Mouse (Mus musculus) forebrain, postnatal 0 days (tissue): ENCODE measurements around the gene Sco1. TPM values are rescaled to one million over a fixed set of nuclear protein-coding genes. Genes with fewer than 3 reads are reported as not detected.

Experiments
- ATAC-seq: fragments of 200-750 bp; cut with Nextera tagmentation; 2 replicates; pipeline ENCODE4 v1.8.0; 2017; ENCODE audit warnings: mild to moderate bottlenecking, moderate library complexity
- DNase-seq: peaks from one replicate; pipeline ENCODE4 v3.0.0-alpha.2; 2015
- H3K27ac ChIP-seq: fragments of 300-500 bp; sonication (generic); 2 replicates; pipeline ENCODE4 v1.5.1; 2014; ENCODE audit warnings: low read depth, mild to moderate bottlenecking, antibody characterized with exemption, low read length, moderate library complexity, mixed read lengths
- H3K27me3 ChIP-seq: fragments of 300-500 bp; sonication (generic); 2 replicates; pipeline ENCODE4 v1.6.1; 2014; ENCODE audit warnings: mild to moderate bottlenecking, low read length, mixed read lengths; ENCODE audit not compliant: insufficient read depth
- H3K36me3 ChIP-seq: fragments of 300-500 bp; sonication (generic); 2 replicates; pipeline ENCODE4 v1.6.1; 2014; ENCODE audit warnings: mild to moderate bottlenecking, moderate library complexity; ENCODE audit not compliant: insufficient read depth
- H3K4me1 ChIP-seq: fragments of 300-500 bp; sonication (generic); 2 replicates; pipeline ENCODE4 v1.6.1; 2014; ENCODE audit warnings: antibody characterized with exemption; ENCODE audit not compliant: insufficient read depth
- H3K4me2 ChIP-seq: fragments of 300-500 bp; sonication (generic); 2 replicates; pipeline ENCODE4 v1.6.1; 2014; ENCODE audit warnings: low read depth, mild to moderate bottlenecking, moderate library complexity
- H3K4me3 ChIP-seq: fragments of 300-500 bp; sonication (generic); 2 replicates; pipeline ENCODE4 v1.5.1; 2014; ENCODE audit warnings: low read depth, low read length, mixed read lengths
- H3K9ac ChIP-seq: fragments of 300-500 bp; sonication (generic); 2 replicates; pipeline ENCODE4 v1.6.1; 2014; ENCODE audit warnings: mild to moderate bottlenecking
- H3K9me3 ChIP-seq: fragments of 300-500 bp; sonication (generic); 2 replicates; pipeline ENCODE4 v1.6.1; 2016; ENCODE audit warnings: low read length
- CTCF ChIP-seq: sonication (generic); IDR thresholded peaks from 2 replicates; pipeline ENCODE4 v1.5.1; 2016; ENCODE audit warnings: antibody characterized with exemption, control low read depth, low read depth
- WGBS: fragments of 180-500 bp; shearing (Covaris S2); extraction: QIAGEN DNeasy Blood & Tissue Kit; methylation state at CpG from one replicate; pipeline ENCODE4 v1.1.7; 2014; 5-methylcytosine and 5-hydroxymethylcytosine counted together
- polyA plus RNA-seq: library from polyadenylated mRNA; unstranded; fragments of >200 nt; fragmentation: Nextera tagmentation; extraction: Ambion mirVana; gene quantifications from 2 replicates; pipeline ENCODE4 v1.2.1, GENCODE M21; 2015
- total RNA-seq: library from RNA; depleted of rRNA; stranded (reverse); fragments of >200 nt; gene quantifications from 2 replicates; pipeline ENCODE4 v1.2.3, GENCODE M21; 2014; rRNA removed

Gene Sco1
- 16.0 and 18.3 TPM in 2 replicates for total RNA-seq
- polyA plus RNA-seq = 11.9 and 13.9 TPM in 2 replicates

DNA sequence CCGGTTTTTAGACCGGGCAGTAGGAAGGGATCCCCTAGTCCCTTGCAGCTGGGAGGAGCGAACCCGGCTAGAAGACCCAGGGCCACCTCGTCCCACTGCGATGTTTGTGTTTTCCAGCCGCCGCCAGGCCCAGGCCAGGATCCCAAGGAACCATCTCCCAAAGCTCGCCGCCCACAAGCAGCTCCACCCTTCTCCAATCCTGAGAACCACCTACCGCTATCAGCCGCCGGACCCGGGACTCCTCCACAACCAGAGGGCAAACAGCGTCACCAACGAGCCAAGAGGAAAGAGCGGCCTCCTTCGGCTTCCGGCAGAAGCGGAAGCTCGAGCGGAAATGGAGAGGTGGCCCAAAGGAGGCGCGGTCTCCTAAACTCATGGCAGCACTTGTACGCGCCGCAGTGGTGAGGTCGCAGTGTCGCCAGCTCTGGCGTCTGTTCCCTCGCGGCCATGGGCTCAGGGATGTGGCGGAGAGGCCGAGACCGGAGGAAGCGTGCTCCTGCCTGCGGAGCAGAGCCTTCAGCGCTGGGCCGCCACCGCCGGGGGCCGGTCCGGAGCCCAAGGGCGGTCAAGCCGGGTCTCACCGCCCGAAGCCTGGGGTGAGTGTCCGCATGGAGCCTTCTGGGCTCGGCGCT is at the start of gene Sco1, which contains the start of gene Adprm:
Gene Sco1 (plus strand): TSS at position 350 of the 632 bp plus-strand sequence.
Gene Adprm (minus strand): TSS at position 274 of the 632 bp plus-strand sequence.
- WGBS = under 1% methylated on average over 50 of the region's 50 CpGs

DNA sequence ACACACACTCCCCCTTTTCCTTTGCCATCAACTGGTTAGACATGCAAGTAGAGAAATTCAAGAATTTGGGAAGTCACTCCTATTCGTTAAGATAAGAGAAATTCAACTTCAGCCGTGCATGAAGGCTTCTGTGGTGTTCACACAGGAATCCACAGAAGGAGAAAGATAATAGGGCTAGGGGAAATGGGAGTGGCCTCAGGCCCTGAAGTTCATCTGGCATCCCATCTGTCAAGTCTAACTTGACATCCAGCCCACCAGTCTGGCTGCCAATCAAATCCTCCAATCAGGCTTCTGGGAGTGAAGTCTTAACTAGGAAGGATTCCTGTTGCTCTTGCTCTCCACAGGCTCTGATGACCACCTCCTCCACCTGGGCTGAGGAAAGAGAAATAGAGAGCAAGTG is 49.6 kb upstream of the Sco1 start:
- H3K9me3 ChIP-seq = no peaks in the 10 kb centered on the region
- no peak for ATAC-seq
- peak; percentile 49 for DNase-seq
- H3K4me3 ChIP-seq = no peak overlapping the region
- no peaks in the 10 kb centered on the region for H3K27me3 ChIP-seq
- no peaks in the 10 kb centered on the region for H3K36me3 ChIP-seq
- no peak overlapping the region for H3K27ac ChIP-seq
- H3K4me1 ChIP-seq = peaks cover 11% of the 10 kb centered on the region
- TF ChIP-seq CTCF = no peak
- H3K4me2 ChIP-seq = no peak overlapping the region
- H3K9ac ChIP-seq = no peak overlapping the region
- 45% methylated on average over 2 of the region's 2 CpGs for WGBS

More for the DNA sequence above, at the start of gene Sco1, which contains the start of gene Adprm:
- Histone ChIP-seq H3K9ac (peak within 1 kb of the TSS; percentile 75), H3K4me3 (peak within 1 kb of the TSS; percentile 94), H3K36me3 (peaks cover 19% of the 10 kb centered on the region), H3K27me3 (no peaks in the 10 kb centered on the region), H3K4me2 (peak within 1 kb of the TSS; percentile 58), H3K9me3 (no peaks in the 10 kb centered on the region), H3K27ac (peak within 1 kb of the TSS; percentile 70), H3K4me1 (peaks cover 8% of the 10 kb centered on the region)
- DNase-seq (peak; percentile 85), ATAC-seq (peak; percentile 98)
- TF ChIP-seq CTCF = peak; percentile 77

DNA sequence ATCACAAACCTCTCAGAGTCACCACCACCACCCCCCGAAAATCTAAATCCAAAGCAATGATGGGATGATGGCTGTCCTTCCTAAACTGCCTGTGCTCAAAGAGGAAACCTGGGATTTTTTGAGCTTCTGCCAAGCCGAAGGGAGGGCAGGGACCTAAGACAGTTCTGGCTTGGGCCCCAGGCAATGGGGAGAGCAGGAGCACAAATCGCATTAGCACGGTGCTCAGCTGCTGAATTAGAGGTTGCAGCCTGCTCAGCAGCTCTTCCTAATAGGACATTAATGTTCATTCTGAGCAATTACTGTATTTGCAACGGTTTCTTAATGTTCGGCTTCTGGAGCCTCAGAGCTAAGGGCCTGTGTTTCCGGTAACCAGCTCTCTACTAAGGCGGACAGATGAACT is 44.5 kb upstream of the Sco1 start:
- no peak for TF ChIP-seq CTCF
- ATAC-seq (no peak), DNase-seq (no peak)
- Histone ChIP-seq H3K36me3 (no peaks in the 10 kb centered on the region), H3K9ac (no peak overlapping the region), H3K4me3 (no peak overlapping the region), H3K4me1 (no peaks in the 10 kb centered on the region), H3K4me2 (no peak overlapping the region), H3K27ac (no peak overlapping the region), H3K27me3 (no peaks in the 10 kb centered on the region), H3K9me3 (no peaks in the 10 kb centered on the region)
- 66% methylated on average over 8 of the region's 8 CpGs for WGBS

DNA sequence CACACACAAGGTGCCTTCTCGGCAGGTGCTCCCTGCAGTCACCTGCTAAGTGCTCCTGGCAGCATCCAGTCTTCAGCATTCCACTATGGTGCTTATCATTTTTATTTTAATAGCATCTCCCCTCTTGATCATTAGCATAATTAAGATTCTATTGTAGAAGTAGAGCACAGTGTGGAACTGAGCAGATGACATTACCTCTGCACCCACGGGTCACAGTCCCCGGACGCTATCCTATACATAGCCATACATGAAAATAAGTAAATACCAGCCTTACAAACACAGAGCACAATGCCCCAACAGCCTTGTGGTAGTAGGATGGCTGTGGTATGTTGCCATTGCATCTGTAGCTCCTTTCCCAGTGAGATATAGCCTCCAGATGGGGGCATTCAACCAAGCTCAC is 43.9 kb upstream of the Sco1 start:
- WGBS = 89% methylated on average over 4 of the region's 4 CpGs

DNA sequence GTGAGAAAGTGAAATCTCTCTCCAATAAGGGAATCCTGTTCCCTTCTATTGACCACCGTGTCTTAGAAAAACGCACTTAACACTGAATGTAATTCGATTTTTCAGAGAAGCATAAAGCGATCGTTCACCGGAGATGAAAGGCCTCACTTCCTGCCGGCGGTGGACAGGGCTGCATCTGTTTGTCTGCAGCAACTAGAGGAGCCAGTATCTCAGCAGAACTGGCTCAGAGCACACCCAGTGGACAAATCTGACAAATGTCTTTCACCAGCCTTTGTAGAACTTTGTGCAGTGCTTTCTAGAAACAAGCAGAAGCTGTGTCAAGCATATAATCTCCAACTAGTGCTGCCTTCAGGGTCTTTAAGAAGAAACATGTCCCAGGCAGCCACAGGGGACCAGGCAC is 42.0 kb upstream of the Sco1 start:
- WGBS = 6% methylated on average over 8 of the region's 8 CpGs
- DNase-seq (peak; percentile 59), ATAC-seq (peak; percentile 88)
- Histone ChIP-seq H3K36me3 (no peaks in the 10 kb centered on the region), H3K4me2 (no peak overlapping the region), H3K9ac (0 out of 2 replicates have a peak overlapping the region, but pooled peaks have one; percentile 6), H3K4me3 (no peak overlapping the region), H3K9me3 (no peaks in the 10 kb centered on the region), H3K27me3 (no peaks in the 10 kb centered on the region), H3K27ac (no peak overlapping the region), H3K4me1 (no peaks in the 10 kb centered on the region)
- TF ChIP-seq CTCF = peak; percentile 55

More for the DNA sequence above, 43.9 kb upstream of the Sco1 start:
- Histone ChIP-seq H3K4me3 (no peak overlapping the region), H3K9me3 (no peaks in the 10 kb centered on the region), H3K4me2 (no peak overlapping the region), H3K9ac (no peak overlapping the region), H3K27me3 (no peaks in the 10 kb centered on the region), H3K4me1 (no peaks in the 10 kb centered on the region), H3K36me3 (no peaks in the 10 kb centered on the region), H3K27ac (no peak overlapping the region)
- no peak for DNase-seq
- ATAC-seq = no peak
- TF ChIP-seq CTCF = no peak

DNA sequence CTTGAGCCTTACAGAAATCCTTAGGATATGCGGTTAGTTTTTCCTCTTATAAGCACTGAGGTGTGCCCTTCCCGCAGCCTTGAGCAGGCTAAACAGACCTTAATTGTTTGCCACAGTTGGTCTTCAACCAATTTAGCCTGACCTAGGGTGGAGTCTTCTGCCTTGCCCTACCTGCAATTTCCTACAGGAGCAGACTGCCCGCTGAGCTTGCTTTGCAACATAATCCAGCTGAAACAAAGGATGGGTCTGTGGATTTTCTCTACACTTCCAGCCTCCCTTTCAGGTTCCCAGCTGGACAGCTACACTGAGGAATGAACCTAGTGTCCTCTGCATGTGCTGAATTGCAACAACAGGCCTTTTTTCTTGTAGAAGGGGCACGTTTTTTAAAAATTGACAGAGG is 40.8 kb upstream of the Sco1 start:
- Histone ChIP-seq H3K4me2 (no peak overlapping the region), H3K27ac (no peak overlapping the region), H3K4me1 (no peaks in the 10 kb centered on the region), H3K4me3 (no peak overlapping the region), H3K9me3 (no peaks in the 10 kb centered on the region), H3K9ac (no peak overlapping the region), H3K36me3 (no peaks in the 10 kb centered on the region), H3K27me3 (no peaks in the 10 kb centered on the region)
- no peak for TF ChIP-seq CTCF
- no peak for ATAC-seq
- 29% methylated on average over 4 of the region's 4 CpGs for WGBS
- DNase-seq = no peak

DNA sequence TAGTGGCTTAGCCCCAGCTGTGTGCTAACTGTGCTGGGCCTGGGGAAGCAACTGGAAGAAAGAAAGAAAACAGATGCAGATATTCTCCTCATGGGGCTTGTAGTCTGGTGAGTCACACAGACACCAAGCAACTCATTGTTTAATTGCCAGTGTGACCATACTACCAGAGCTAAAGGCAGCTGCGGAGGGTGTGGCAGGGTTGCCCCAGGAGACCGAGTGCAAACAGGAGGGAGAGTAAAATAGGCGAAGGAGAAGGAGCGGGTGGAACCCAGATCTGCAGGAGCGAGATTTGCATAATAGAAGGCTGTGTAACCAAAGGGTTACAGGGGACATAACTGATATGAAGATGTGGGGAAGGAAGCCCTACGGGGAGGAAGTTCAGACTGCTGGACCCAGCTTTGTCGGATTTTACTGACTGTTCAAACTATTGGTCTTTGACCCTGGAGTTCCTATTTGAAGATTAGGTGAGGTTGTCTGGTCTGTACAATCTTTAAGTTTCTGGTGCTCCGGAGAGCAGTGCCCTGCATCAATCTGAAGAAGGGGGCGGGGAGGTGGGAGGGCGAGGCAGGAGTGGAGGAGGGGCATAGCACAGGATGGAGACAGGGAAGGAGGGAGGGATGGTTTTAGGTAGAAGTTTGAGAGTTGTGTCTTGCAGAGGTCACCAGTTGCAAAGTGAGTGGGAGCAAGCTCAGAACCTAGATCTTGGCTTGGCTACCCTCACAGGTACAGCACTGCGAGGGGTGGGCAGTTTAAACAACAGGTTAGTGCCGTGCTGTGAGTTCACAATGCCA is 34.5 kb upstream of the Sco1 start:
- ATAC-seq (no peak), DNase-seq (no peak)
- no peak overlapping the region for H3K27ac ChIP-seq
- H3K4me2 ChIP-seq = no peak overlapping the region
- 15% methylated on average over 12 of the region's 12 CpGs for WGBS
- H3K27me3 ChIP-seq = no peaks in the 10 kb centered on the region
- H3K9me3 ChIP-seq = no peaks in the 10 kb centered on the region
- no peak overlapping the region for H3K9ac ChIP-seq
- no peak overlapping the region for H3K4me3 ChIP-seq
- TF ChIP-seq CTCF = no peak
- H3K4me1 ChIP-seq = no peaks in the 10 kb centered on the region
- no peaks in the 10 kb centered on the region for H3K36me3 ChIP-seq
